Mouse (Mus musculus) thymus, postnatal 10 days (tissue): Measurements from ENCODE around the gene Dnajc1.
A peak's percentile ranks its signal among the peaks of the same experiment; 100 is the strongest.

ENCODE experiments used
- DNase-seq, 2 experiments: peaks; one replicate each; pipeline ENCODE4 v3.0.0; 2021; ENCODE audit warnings: low spot score in 2 of 2

The Dnajc1 gene

GRCm38 (mm10) chr2:18392331-18393021 is at the start of gene Dnajc1:
TSS of gene Dnajc1 (minus strand) at chr2:18392830.
- DNase-seq = peak; percentile 85 to 86

- no peak for DNase-seq
Observed at GRCm38 (mm10) chr2:18441871-18442270, 49.2 kb upstream of the Dnajc1 start.

GRCm38 (mm10) chr2:18415242-18415641 is 22.6 kb upstream of the Dnajc1 start:
- DNase-seq = no peak

GRCm38 (mm10) chr2:18403679-18404078 is 11.0 kb upstream of the Dnajc1 start:
- no peak for DNase-seq

- no peak for DNase-seq
Observed at GRCm38 (mm10) chr2:18401771-18402170, 9.1 kb upstream of the Dnajc1 start.

GRCm38 (mm10) chr2:18393022-18393519 is 441 bp upstream of the Dnajc1 start:
- no peak for DNase-seq

- no peak for DNase-seq
Observed at GRCm38 (mm10) chr2:18391861-18392260, 769 bp downstream of the Dnajc1 start.

GRCm38 (mm10) chr2:18389631-18390030 is 3.0 kb downstream of the Dnajc1 start:
- no peak for DNase-seq

- no peak for DNase-seq
Observed at GRCm38 (mm10) chr2:18381662-18382061, 11.0 kb downstream of the Dnajc1 start.

- DNase-seq = no peak
Observed at GRCm38 (mm10) chr2:18372400-18373182, 20.0 kb downstream of the Dnajc1 start.

GRCm38 (mm10) chr2:18370794-18371498 is 21.7 kb downstream of the Dnajc1 start:
- DNase-seq = no peak

- DNase-seq = no peak
Observed at GRCm38 (mm10) chr2:18364402-18364801, 28.2 kb downstream of the Dnajc1 start.

- DNase-seq = no peak
Observed at GRCm38 (mm10) chr2:18355293-18355692, 37.3 kb downstream of the Dnajc1 start.

GRCm38 (mm10) chr2:18352620-18353019 is 40.0 kb downstream of the Dnajc1 start:
- no peak for DNase-seq

- no peak for DNase-seq
Observed at GRCm38 (mm10) chr2:18343464-18343863, 49.2 kb downstream of the Dnajc1 start.

GRCm38 (mm10) chr2:18318671-18319070 is 74.0 kb downstream of the Dnajc1 start:
- no peak for DNase-seq

- DNase-seq = no peak
Observed at GRCm38 (mm10) chr2:18317503-18318281, 74.9 kb downstream of the Dnajc1 start.

- no peak for DNase-seq
Observed at GRCm38 (mm10) chr2:18316909-18317308, 75.7 kb downstream of the Dnajc1 start.

GRCm38 (mm10) chr2:18310261-18311104 is 82.1 kb downstream of the Dnajc1 start:
- no peak for DNase-seq

GRCm38 (mm10) chr2:18307440-18308305 is 85.0 kb downstream of the Dnajc1 start:
- peak; percentile 10 to 22 for DNase-seq
